Mouse (Mus musculus) liver, embryonic 14.5 days (tissue): ENCODE data around the gene Omt2a. TPM values are rescaled to one million over a fixed set of nuclear protein-coding genes. Genes with fewer than 3 reads are reported as not detected.
"Not testable (repeated sequence)": the region's sequence is repeated elsewhere in the genome, so short reads cannot be mapped to it uniquely, and the experiment has no call there.

Experiments
- ATAC-seq: fragments of 200-750 bp; cut with Nextera tagmentation; 2 replicates; pipeline ENCODE4 v1.8.0; 2017; ENCODE audit warnings: moderate number of reproducible peaks, mild to moderate bottlenecking, moderate library complexity; ENCODE audit not compliant: insufficient read depth
- DNase-seq, 3 experiments: peaks; one replicate each; pipeline ENCODE4 v3.0.0-alpha.2; 2012 to 2013; ENCODE audit warnings: low read depth in 3 of 3, low spot score in 3 of 3
- H3K27ac ChIP-seq: fragments of 300-500 bp; sonication (generic); 2 replicates; pipeline ENCODE4 v1.5.1; 2014; ENCODE audit warnings: moderate library complexity, mild to moderate bottlenecking, control low read depth, inconsistent platforms
- H3K27me3 ChIP-seq: fragments of 300-500 bp; sonication (generic); 2 replicates; pipeline ENCODE4 v1.6.1; 2014; ENCODE audit warnings: mild to moderate bottlenecking, low read length, moderate library complexity; ENCODE audit not compliant: control insufficient read depth, insufficient read depth
- H3K36me3 ChIP-seq: fragments of 300-500 bp; sonication (generic); replicated peaks from 2 replicates; pipeline ENCODE4 v1.6.1; 2014; ENCODE audit warnings: low read depth; ENCODE audit not compliant: control insufficient read depth, insufficient read depth
- H3K4me1 ChIP-seq, 2 experiments: fragments of 200-500 bp in 1 of 2; fragments of 300-500 bp in 1 of 2; sonication (generic) in 1 of 2; replicated peaks; 2 replicates each; pipeline ENCODE4 v1.6.1; 2012 to 2014; ENCODE audit warnings: antibody characterized with exemption in 1 of 2, inconsistent platforms in 1 of 2, low read length in 1 of 2; ENCODE audit not compliant: control insufficient read depth in 2 of 2, insufficient read depth in 2 of 2
- H3K4me2 ChIP-seq: fragments of 300-500 bp; sonication (generic); 2 replicates; pipeline ENCODE4 v1.6.1; 2014; ENCODE audit warnings: low read depth, mild to moderate bottlenecking, control low read depth, moderate library complexity
- H3K4me3 ChIP-seq, 2 experiments: fragments of 200-500 bp in 1 of 2; fragments of 300-500 bp in 1 of 2; sonication (generic) in 1 of 2; 2 replicates each; pipeline ENCODE4 v1.5.1; 2012 to 2014; ENCODE audit warnings: low read depth in 2 of 2, low read length in 2 of 2, mild to moderate bottlenecking in 2 of 2, control low read depth in 1 of 2, inconsistent platforms in 1 of 2, moderate library complexity in 1 of 2; ENCODE audit not compliant: insufficient read depth in 1 of 2
- H3K9ac ChIP-seq: fragments of 300-500 bp; sonication (generic); replicated peaks from 2 replicates; pipeline ENCODE4 v1.6.1; 2014; ENCODE audit warnings: mild to moderate bottlenecking, control low read depth, moderate library complexity
- H3K9me3 ChIP-seq: fragments of 300-500 bp; sonication (generic); 2 replicates; pipeline ENCODE4 v1.6.1; 2016; ENCODE audit warnings: low read length, mixed read lengths; ENCODE audit not compliant: control insufficient read depth
- CTCF ChIP-seq: IDR thresholded peaks from 2 replicates; pipeline ENCODE4 v1.5.1; 2016; ENCODE audit warnings: antibody characterized with exemption, low read depth, control low read depth
- EP300 ChIP-seq: IDR thresholded peaks from 2 replicates; pipeline ENCODE4 v1.6.1; 2016; ENCODE audit warnings: antibody characterized with exemption, low read depth
- WGBS: fragments of 180-500 bp; shearing (Covaris S2); extraction: QIAGEN DNeasy Blood & Tissue Kit; methylation state at CpG from one replicate; pipeline ENCODE4 v1.1.7; 2014; ENCODE audit not compliant: insufficient replicate concordance; 5-methylcytosine and 5-hydroxymethylcytosine counted together
- polyA plus RNA-seq, 2 experiments: library from polyadenylated mRNA; depleted of rRNA in 1 of 2; stranded (reverse) in 1 of 2; unstranded in 1 of 2; fragments of >200 nt; fragmentation: Nextera tagmentation in 1 of 2; extraction: Ambion mirVana in 1 of 2; gene quantifications; 2 replicates each; pipeline versions ENCODE4 v1.2.1 to v1.2.3; 2012 to 2014

The Omt2a gene
- polyA plus RNA-seq, 2 experiments: not detected

DNA sequence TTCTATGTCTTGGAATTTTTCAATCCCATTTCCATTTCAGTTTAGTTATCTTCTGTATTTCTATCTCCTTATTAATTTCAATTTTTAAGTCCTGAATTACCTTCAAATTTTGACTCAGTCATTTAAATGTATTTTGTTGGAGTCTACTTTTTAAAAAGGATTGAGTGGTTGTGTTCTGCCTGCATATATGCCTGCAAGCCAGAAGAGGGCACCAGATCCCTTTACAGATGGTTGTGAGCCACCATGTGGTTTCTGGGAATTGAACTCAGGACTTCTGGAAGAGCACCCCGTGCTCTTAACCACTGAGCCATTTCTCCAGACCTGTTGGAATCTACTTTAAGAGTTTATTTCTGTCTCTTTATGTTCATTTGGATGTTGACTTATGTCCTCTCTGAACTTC lies 4.9 kb upstream of the Omt2a start:
- H3K4me3 ChIP-seq: no peak overlapping the region
- ATAC-seq (no peak), DNase-seq (peak in 1 of 3 experiments; percentile 1)
- H3K27me3 ChIP-seq: no peaks in the 10 kb centered on the region
- WGBS: 4% methylated on average over 1 of the region's 1 CpGs
- no peaks in the 10 kb centered on the region for H3K36me3 ChIP-seq
- no peaks in the 10 kb centered on the region for H3K4me1 ChIP-seq
- no peaks in the 10 kb centered on the region for H3K9me3 ChIP-seq
- TF ChIP-seq CTCF (peak; percentile 48; the same call in 1 of the 2 replicates), EP300 (no peak)
- no peak overlapping the region for H3K27ac ChIP-seq
- H3K4me2 ChIP-seq: no peak overlapping the region
- no peak overlapping the region for H3K9ac ChIP-seq

GRCm38 (mm10) chr9:78308122-78308521 lies 6.5 kb downstream of the Omt2a start:
- ATAC-seq, H3K4me2 ChIP-seq, H3K36me3 ChIP-seq, H3K27ac ChIP-seq, H3K4me3 ChIP-seq, DNase-seq, H3K27me3 ChIP-seq, H3K4me1 ChIP-seq, H3K9me3 ChIP-seq, H3K9ac ChIP-seq: not testable (repeated sequence)
- 46% methylated on average over 2 of the region's 3 CpGs for WGBS

GRCm38 (mm10) chr9:78299143-78299542 lies 15.5 kb downstream of the Omt2a start:
- 45% methylated on average over 1 of the region's 1 CpGs for whole genome bisulfite sequencing
- not testable (repeated sequence) for H3K36me3 ChIP-seq, H3K4me3 ChIP-seq, H3K4me1 ChIP-seq, H3K27me3 ChIP-seq, H3K27ac ChIP-seq, H3K9me3 ChIP-seq, H3K9ac ChIP-seq, H3K4me2 ChIP-seq, ATAC-seq, DNase-seq

GRCm38 (mm10) chr9:78298232-78298631 lies 16.4 kb downstream of the Omt2a start:
- no peaks in the 10 kb centered on the region for H3K4me1 ChIP-seq
- no peak overlapping the region for H3K27ac ChIP-seq
- no peak overlapping the region for H3K9ac ChIP-seq
- H3K9me3 ChIP-seq: no peaks in the 10 kb centered on the region
- DNase-seq: no peak
- H3K4me2 ChIP-seq: no peak overlapping the region
- 50% methylated on average over 1 of the region's 1 CpGs for WGBS
- no peak for TF ChIP-seq CTCF
- TF ChIP-seq EP300: no peak
- H3K36me3 ChIP-seq: no peaks in the 10 kb centered on the region
- H3K27me3 ChIP-seq: no peaks in the 10 kb centered on the region
- no peak overlapping the region for H3K4me3 ChIP-seq
- ATAC-seq: no peak

GRCm38 (mm10) chr9:78296089-78296488 lies 18.5 kb downstream of the Omt2a start:
- H3K9me3 ChIP-seq, H3K4me3 ChIP-seq, H3K4me1 ChIP-seq, H3K27ac ChIP-seq, H3K36me3 ChIP-seq, ATAC-seq, H3K9ac ChIP-seq, H3K4me2 ChIP-seq, H3K27me3 ChIP-seq: not testable (repeated sequence)
- TF ChIP-seq CTCF: peak; percentile 85
- DNase-seq: peak; percentile 2 to 11 (median 5)
- 10% methylated on average over 6 of the region's 6 CpGs for whole genome bisulfite sequencing

GRCm38 (mm10) chr9:78294781-78295180 lies 19.8 kb downstream of the Omt2a start:
- 41% methylated on average over 4 of the region's 7 CpGs for WGBS
- H3K27me3 ChIP-seq, H3K4me3 ChIP-seq, H3K4me2 ChIP-seq, DNase-seq, H3K9me3 ChIP-seq, H3K36me3 ChIP-seq, H3K4me1 ChIP-seq, H3K9ac ChIP-seq, H3K27ac ChIP-seq, ATAC-seq: not testable (repeated sequence)

DNA sequence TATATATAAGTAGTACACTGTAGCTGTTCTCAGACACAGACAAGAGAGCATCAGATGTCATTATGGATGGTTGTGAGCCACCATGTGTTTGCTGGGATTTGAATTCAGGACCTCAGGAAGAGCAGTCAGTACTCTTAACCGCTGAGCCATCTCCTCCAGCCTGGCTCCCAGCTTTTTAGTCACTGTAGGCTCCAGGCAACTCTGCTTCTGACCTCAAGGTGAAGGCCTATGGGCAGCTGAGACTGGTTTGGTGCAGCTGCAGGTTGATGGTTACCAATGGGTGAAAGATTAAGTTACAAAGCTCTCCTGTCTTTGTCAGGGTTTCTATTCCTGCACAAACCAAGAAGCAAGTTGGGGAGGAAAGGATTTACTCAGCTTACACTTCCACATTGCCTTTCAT lies 20.9 kb downstream of the Omt2a start:
- H3K27me3 ChIP-seq, ATAC-seq, H3K4me3 ChIP-seq, H3K36me3 ChIP-seq, H3K4me2 ChIP-seq, H3K4me1 ChIP-seq, DNase-seq, H3K27ac ChIP-seq, H3K9ac ChIP-seq, H3K9me3 ChIP-seq: not testable (repeated sequence)
- 18% methylated on average over 1 of the region's 1 CpGs for WGBS

DNA sequence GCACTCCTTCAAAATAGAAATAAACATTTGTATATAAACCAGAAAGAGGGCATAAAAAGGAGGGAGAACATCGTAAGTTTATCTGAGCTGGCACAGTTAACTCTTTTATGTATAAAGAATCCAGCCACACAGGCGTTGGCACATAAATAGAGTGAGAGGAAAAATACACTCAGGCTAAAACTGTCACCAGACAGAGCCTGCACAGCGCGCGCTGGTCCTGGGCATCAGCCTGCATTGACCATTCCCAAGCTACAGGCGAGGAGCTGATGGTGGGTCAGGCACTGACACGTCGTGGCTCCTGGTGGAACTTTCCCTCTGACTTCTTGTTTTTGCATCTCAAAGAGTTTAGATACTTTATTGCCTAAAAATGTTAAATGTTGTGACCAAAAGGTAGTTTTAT lies 22.1 kb downstream of the Omt2a start:
- DNase-seq, H3K27me3 ChIP-seq, H3K36me3 ChIP-seq, ATAC-seq, H3K4me2 ChIP-seq, H3K4me1 ChIP-seq, H3K9ac ChIP-seq, H3K9me3 ChIP-seq, H3K27ac ChIP-seq, H3K4me3 ChIP-seq: not testable (repeated sequence)
- whole genome bisulfite sequencing: 67% methylated on average over 8 of the region's 8 CpGs
